Comparison of ENCODE assay signal across 8 mouse cellular contexts in genomic region chr4:135855536-135856222, GRCm38 (mm10). TPM values are rescaled to one million over a fixed set of nuclear protein-coding genes. Genes with fewer than 3 reads are reported as not detected.
DNase-seq lines count a peak whose midpoint lies in the region; ATAC-seq lines count a peak whose summit lies in the region.

Gene Srsf10, plus strand, starts transcription at chr4:135855747.

- WGBS in heart, embryonic 13.5 days, result under 1% methylated on average over 60 of the region's 67 CpGs
- WGBS in liver, embryonic 13.5 days (ENCODE audit: insufficient replicate concordance), result under 1% methylated on average over 60 of the region's 67 CpGs
- WGBS in stomach, embryonic 16.5 days, result under 1% methylated on average over 67 of the region's 67 CpGs

- H3K9ac ChIP-seq in heart, embryonic 13.5 days, result peak within 1 kb of the TSS; percentile 97
- H3K9ac ChIP-seq in liver, embryonic 13.5 days, result peak within 1 kb of the TSS; percentile 96
- H3K9ac ChIP-seq in stomach, embryonic 16.5 days (ENCODE audit: low read length), result peak within 1 kb of the TSS; percentile 96

- H3K27me3 ChIP-seq in heart, embryonic 13.5 days (replicated peaks), result no peaks in the 10 kb centered on the region
- H3K27me3 ChIP-seq in liver, embryonic 13.5 days, result no peaks in the 10 kb centered on the region
- H3K27me3 ChIP-seq in stomach, embryonic 16.5 days (ENCODE audit: control insufficient read depth, insufficient read depth, low read length), result no peaks in the 10 kb centered on the region

- H3K36me3 ChIP-seq in heart, embryonic 13.5 days, result peaks cover 8% of the 10 kb centered on the region; the same call in 1 of the 2 replicates
- peaks cover 18% of the 10 kb centered on the region for H3K36me3 ChIP-seq in liver, embryonic 13.5 days
- no peaks in the 10 kb centered on the region for H3K36me3 ChIP-seq in stomach, embryonic 16.5 days (ENCODE audit: control insufficient read depth, insufficient read depth, low read length)

- peak; percentile 57 for ATAC-seq in erythroid progenitor cell, adult 5-6 weeks (replicated peaks; ENCODE audit: low FRiP score, poor library complexity, severe bottlenecking)
- ATAC-seq in heart, embryonic 13.5 days (ENCODE audit: extremely low read depth, insufficient number of reproducible peaks, low FRiP score, low TSS enrichment), result peak; percentile 92
- peak; percentile 86 for ATAC-seq in liver, embryonic 13.5 days (ENCODE audit: low read depth)
- peak; percentile 97 for ATAC-seq in stomach, embryonic 16.5 days (ENCODE audit: insufficient read depth, low FRiP score)

- peaks cover 50% of the 10 kb centered on the region for H3K4me1 ChIP-seq in heart, embryonic 13.5 days
- peaks cover 79% of the 10 kb centered on the region for H3K4me1 ChIP-seq in liver, embryonic 13.5 days (replicated peaks)
- peaks cover 26% of the 10 kb centered on the region for H3K4me1 ChIP-seq in stomach, embryonic 16.5 days (ENCODE audit: control insufficient read depth, insufficient read depth, low read length)

- peak; percentile 100 for DNase-seq in CD4-positive helper T cell, adult 2 months (ENCODE audit: low read depth, low spot score)
- DNase-seq in brain, embryonic 18.5 days (ENCODE audit: low read depth, low spot score), result peak; percentile 95
- peak; percentile 99 for DNase-seq in kidney, postnatal 14 days
- peak; percentile 95 for DNase-seq in liver, embryonic 13.5 days
- peak; percentile 98 for DNase-seq in neural tube, embryonic 10.5 days (ENCODE audit: extremely low spot score, low spot score)

- peak within 1 kb of the TSS; percentile 95 for H3K4me3 ChIP-seq in heart, embryonic 13.5 days
- H3K4me3 ChIP-seq in liver, embryonic 13.5 days (replicated peaks), result peak within 1 kb of the TSS; percentile 93
- H3K4me3 ChIP-seq in stomach, embryonic 16.5 days (replicated peaks; ENCODE audit: low read length), result peak within 1 kb of the TSS; percentile 97

- no peaks in the 10 kb centered on the region for H3K9me3 ChIP-seq in heart, embryonic 13.5 days
- no peaks in the 10 kb centered on the region for H3K9me3 ChIP-seq in liver, embryonic 13.5 days (replicated peaks)
- H3K9me3 ChIP-seq in stomach, embryonic 16.5 days (replicated peaks; ENCODE audit: control insufficient read depth, low read length), result no peaks in the 10 kb centered on the region

- H3K4me2 ChIP-seq in heart, embryonic 13.5 days, result peak within 1 kb of the TSS; percentile 93
- peak within 1 kb of the TSS; percentile 95 for H3K4me2 ChIP-seq in liver, embryonic 13.5 days
- H3K4me2 ChIP-seq in stomach, embryonic 16.5 days (ENCODE audit: low read depth, low read length), result peak within 1 kb of the TSS; percentile 80

- peak within 1 kb of the TSS; percentile 97 for H3K27ac ChIP-seq in heart, embryonic 13.5 days (replicated peaks)
- peak within 1 kb of the TSS; percentile 96 for H3K27ac ChIP-seq in liver, embryonic 13.5 days
- H3K27ac ChIP-seq in stomach, embryonic 16.5 days (ENCODE audit: low read length), result peak within 1 kb of the TSS; percentile 99

RNA-seq across cellular contexts. Expression of gene Srsf10, which starts in this region (rescaled TPM):
- total RNA-seq in erythroid progenitor cell, adult 5-6 weeks (2015; ENCODE audit: low replicate concordance), result 410 and 552 TPM in 2 replicates
- total RNA-seq in erythroid progenitor cell, adult 5-6 weeks (2017; ENCODE audit: low replicate concordance), result 431 and 814 TPM in 2 replicates
- polyA plus RNA-seq in heart, embryonic 13.5 days (2015; fragmentation: Nextera tagmentation; extraction: Ambion mirVana), result 130 and 140 TPM in 2 replicates
- 119 and 147 TPM in 2 replicates for polyA plus RNA-seq in liver, embryonic 13.5 days (2015; fragmentation: Nextera tagmentation; extraction: Ambion mirVana)
- polyA plus RNA-seq in stomach, embryonic 16.5 days (2015; fragmentation: Nextera tagmentation; extraction: Ambion mirVana), result 192 and 199 TPM in 2 replicates

Comparison
In these comparisons a context has a peak if more than half of its experiments do, and no peak if none do; other contexts are left out.
1. Peak in every context shown above with its lines: DNase-seq, ATAC-seq, H3K4me3 ChIP-seq and H3K27ac ChIP-seq.